Mouse (Mus musculus) embryonic fibroblast, embryonic 13.5 days (primary cell): ENCODE results near the gene Olfr1328.

ENCODE experiments used
- CTCF ChIP-seq: IDR thresholded peaks from 2 replicates; pipeline ENCODE4 v1.5.1; 2011; ENCODE audit warnings: mild to moderate bottlenecking, control low read depth, low read length, moderate library complexity, borderline replicate concordance; ENCODE audit not compliant: insufficient read depth
- POLR2A ChIP-seq: IDR thresholded peaks from 2 replicates; pipeline ENCODE4 v1.6.1; 2011; ENCODE audit warnings: low read depth, mild to moderate bottlenecking, control low read depth, low read length, moderate library complexity

GRCm38 (mm10) chr4:118967711-118968110 lies 29.3 kb upstream of the Olfr1328 start:
- TF ChIP-seq CTCF (no peak), POLR2A (no peak)
